Mouse (Mus musculus) adrenal gland, postnatal 14 days (tissue): Measurements from ENCODE around the gene Crebzf. TPM values are rescaled to one million over a fixed set of nuclear protein-coding genes. Genes with fewer than 3 reads are reported as not detected.

ENCODE experiments used
- DNase-seq: peaks from one replicate; pipeline ENCODE4 v3.0.0; 2021; ENCODE audit warnings: mixed read lengths
- total RNA-seq: library from RNA; stranded (reverse); gene quantifications from 2 replicates; pipeline ENCODE4 v1.2.3, GENCODE M21; 2021

The Crebzf gene
- total RNA-seq, 1 experiment from 2014 or later, result 64.3 TPM

DNA sequence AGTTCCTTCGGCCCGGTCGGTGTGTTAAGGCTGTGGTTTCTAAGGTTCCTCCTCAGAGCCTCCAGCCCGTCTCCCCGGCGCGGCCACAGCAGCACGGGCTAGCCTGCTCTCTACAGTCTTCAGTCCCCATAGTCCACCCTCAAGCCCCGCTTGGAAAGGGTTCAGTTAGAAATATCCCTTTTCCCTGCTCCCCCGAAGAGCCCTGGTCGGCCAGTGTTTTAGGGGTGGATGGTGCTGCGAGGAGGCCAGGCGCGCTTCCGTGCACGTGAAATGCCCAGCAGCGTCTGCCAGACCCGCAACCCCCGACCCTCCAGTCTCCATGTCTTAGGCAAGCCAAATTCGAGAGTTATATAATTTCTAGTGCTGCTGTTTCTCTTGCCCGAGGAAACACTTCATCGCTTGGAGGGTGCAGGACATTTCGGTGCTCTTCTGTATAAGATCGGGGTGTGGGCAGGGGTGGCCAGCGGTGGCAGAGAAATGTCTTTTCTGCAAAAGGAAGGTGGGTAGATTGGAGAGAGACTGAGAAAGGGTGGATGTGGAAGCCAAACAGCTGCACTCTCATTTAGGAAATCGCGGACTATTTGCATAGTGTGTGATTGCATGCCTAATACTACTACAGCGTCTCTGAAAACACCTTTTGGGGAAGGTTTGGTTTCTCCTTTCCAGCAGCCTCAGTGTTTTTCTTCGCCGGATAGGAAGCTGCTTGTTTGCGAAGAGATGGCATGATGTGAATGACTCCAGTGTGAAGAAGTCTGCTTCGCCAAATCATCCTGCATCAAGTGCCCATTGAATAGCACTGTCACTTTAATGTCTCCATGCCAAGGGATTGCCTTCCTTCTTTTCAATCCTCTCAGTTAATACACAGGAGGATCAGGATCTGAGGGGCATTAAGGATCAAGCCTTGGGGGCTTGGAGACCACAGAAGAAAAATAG, 34.0 kb downstream of the Crebzf start, which contains the start of gene Dlg2:
Gene Dlg2 (plus strand): TSS at position 360 of the 933 bp plus-strand sequence.
- DNase-seq, result peak; percentile 16

- DNase-seq, result no peak
These were observed 40.1 kb downstream of the Crebzf start for GRCm38 (mm10) chr7:90482607-90483006.

Other genes with a start within 250 kb of the Crebzf start
- not detected in 2 replicates for gene Ccdc83, start 177.0 kb upstream of the Crebzf start, total RNA-seq
- 5.5 and 5.6 TPM in 2 replicates for gene Sytl2, start 140.5 kb upstream of the Crebzf start, total RNA-seq
- gene Ccdc89, start 16.2 kb upstream of the Crebzf start, total RNA-seq, result 0.37 and 0.68 TPM in 2 replicates
- gene Tmem126a, start 14.5 kb downstream of the Crebzf start, total RNA-seq, result 66.4 and 68.2 TPM in 2 replicates
- gene Tmem126b, start 33.3 kb downstream of the Crebzf start, total RNA-seq, result 20.6 and 21.4 TPM in 2 replicates
- 52.8 and 71.9 TPM in 2 replicates for gene Dlg2, start 33.9 kb downstream of the Crebzf start, total RNA-seq